Mouse (Mus musculus) ES-Bruce4 (cell line): ENCODE results near the gene Tmem104. TPM values are rescaled to one million over a fixed set of nuclear protein-coding genes. Genes with fewer than 3 reads are reported as not detected.

Experiments used
- H3K27ac ChIP-seq: 2 replicates; pipeline ENCODE4 v1.5.1; 2012; ENCODE audit warnings: low read length, inconsistent platforms; ENCODE audit not compliant: insufficient read depth
- H3K27me3 ChIP-seq: 2 replicates; pipeline ENCODE4 v1.6.1; 2012; ENCODE audit warnings: mild to moderate bottlenecking, low read length, inconsistent platforms; ENCODE audit not compliant: control insufficient read depth, poor library complexity, insufficient read depth, severe bottlenecking
- H3K36me3 ChIP-seq: 2 replicates; pipeline ENCODE4 v1.6.1; 2012; ENCODE audit warnings: inconsistent platforms, mild to moderate bottlenecking, low read length, moderate library complexity; ENCODE audit not compliant: control insufficient read depth, poor library complexity, insufficient read depth, severe bottlenecking
- H3K4me1 ChIP-seq: one replicate; pipeline ENCODE4 v1.8.1; 2011; ENCODE audit warnings: low read length; ENCODE audit not compliant: control insufficient read depth, insufficient read depth
- H3K4me3 ChIP-seq: 2 replicates; pipeline ENCODE4 v1.5.1; 2011; ENCODE audit warnings: low read depth, mild to moderate bottlenecking, low read length
- H3K9ac ChIP-seq: 2 replicates; pipeline ENCODE4 v1.6.1; 2012; ENCODE audit warnings: low read depth, mild to moderate bottlenecking, inconsistent platforms; ENCODE audit not compliant: poor library complexity, severe bottlenecking
- H3K9me3 ChIP-seq: replicated peaks from 2 replicates; pipeline ENCODE4 v1.6.1; 2012; ENCODE audit warnings: mild to moderate bottlenecking, low read length, inconsistent platforms; ENCODE audit not compliant: control insufficient read depth, poor library complexity, insufficient read depth, severe bottlenecking
- CTCF ChIP-seq: IDR thresholded peaks from one replicate; pipeline ENCODE4 v1.8.1; 2011; ENCODE audit warnings: low read depth, low read length
- EP300 ChIP-seq: IDR thresholded peaks from 2 replicates; pipeline ENCODE4 v1.6.1; 2011; ENCODE audit warnings: low read depth, low read length; ENCODE audit not compliant: insufficient read depth
- POLR2A ChIP-seq: IDR thresholded peaks from one replicate; pipeline ENCODE4 v1.8.1; 2011; ENCODE audit warnings: low read length; ENCODE audit not compliant: insufficient read depth
- polyA plus RNA-seq: library from polyadenylated mRNA; stranded (reverse); fragments of >200 nt; gene quantifications from 2 replicates; pipeline ENCODE4 v1.2.4, GENCODE M21; 2011; ENCODE audit warnings: low read depth; ENCODE audit not compliant: missing spikeins, insufficient read depth, insufficient read length

The Tmem104 gene
- polyA plus RNA-seq, 1 experiment = 8.0 TPM

DNA sequence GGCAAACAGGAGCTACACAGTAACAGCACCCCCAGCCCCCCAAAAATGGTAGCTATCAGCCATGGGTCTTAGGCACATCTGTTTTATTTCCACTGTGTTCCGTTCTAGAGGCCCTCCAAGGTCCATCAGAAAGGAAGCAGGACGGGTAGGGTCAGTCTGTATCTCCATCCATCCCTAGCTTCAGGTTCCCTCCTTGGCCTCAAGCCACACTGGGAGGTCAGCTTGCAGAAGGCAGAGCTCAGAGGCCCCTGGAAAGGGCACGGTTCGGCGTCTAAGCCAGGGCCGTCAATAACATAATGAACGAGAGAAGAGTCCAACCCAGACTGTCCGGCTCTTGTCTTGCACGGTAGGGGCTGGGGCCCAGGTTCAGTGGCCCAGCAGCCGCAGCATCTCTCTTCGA, 80.7 kb downstream of the Tmem104 start:
- no peak overlapping the region for H3K27ac ChIP-seq
- H3K27me3 ChIP-seq = peaks cover 7% of the 10 kb centered on the region
- no peaks in the 10 kb centered on the region for H3K4me1 ChIP-seq
- H3K9me3 ChIP-seq = no peaks in the 10 kb centered on the region
- H3K9ac ChIP-seq = no peak overlapping the region
- no peaks in the 10 kb centered on the region for H3K36me3 ChIP-seq
- no peak for TF ChIP-seq CTCF
- no peak for TF ChIP-seq EP300
- TF ChIP-seq POLR2A = no peak
- no peak overlapping the region for H3K4me3 ChIP-seq

DNA sequence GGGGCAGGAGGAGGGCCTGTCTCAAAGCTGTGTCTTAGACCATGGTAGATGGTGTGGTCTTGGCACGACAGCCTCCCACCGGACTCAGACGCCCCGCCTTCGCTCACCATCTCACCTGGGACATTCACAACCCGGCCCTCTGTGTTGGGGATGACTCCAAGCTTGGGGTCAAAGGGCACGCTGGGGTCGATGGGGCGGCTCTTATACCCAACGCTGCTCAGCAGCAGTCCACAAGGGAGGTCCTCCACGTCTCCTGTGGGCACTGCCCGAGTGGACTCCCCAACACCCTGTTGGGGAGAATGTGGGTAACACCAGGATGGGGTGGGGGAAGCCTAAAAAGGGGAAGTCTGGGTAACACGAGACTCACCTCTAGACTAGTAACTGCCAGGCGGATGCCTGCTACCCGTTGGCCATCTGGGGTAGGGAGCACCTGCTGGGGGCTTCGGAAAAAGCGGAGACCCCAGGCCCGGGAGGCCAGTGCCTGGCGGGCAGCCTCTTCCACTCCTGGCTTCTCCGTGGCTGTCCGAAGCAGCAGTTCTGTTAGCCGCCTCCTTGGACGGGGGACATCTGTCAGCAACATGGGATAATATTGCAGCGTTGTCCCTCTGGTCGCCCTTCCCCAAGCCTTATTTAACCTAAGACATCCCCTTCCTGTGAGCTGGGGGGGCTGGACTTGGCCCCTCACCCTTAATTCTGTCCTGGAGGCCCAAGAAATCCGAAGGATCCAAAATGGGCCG, 82.2 kb downstream of the Tmem104 start:
- Histone ChIP-seq H3K4me3 (no peak overlapping the region), H3K27ac (no peak overlapping the region), H3K36me3 (no peaks in the 10 kb centered on the region), H3K4me1 (no peaks in the 10 kb centered on the region), H3K27me3 (peaks cover 7% of the 10 kb centered on the region), H3K9ac (no peak overlapping the region), H3K9me3 (no peaks in the 10 kb centered on the region)
- TF ChIP-seq EP300 (no peak), POLR2A (no peak), CTCF (no peak)

DNA sequence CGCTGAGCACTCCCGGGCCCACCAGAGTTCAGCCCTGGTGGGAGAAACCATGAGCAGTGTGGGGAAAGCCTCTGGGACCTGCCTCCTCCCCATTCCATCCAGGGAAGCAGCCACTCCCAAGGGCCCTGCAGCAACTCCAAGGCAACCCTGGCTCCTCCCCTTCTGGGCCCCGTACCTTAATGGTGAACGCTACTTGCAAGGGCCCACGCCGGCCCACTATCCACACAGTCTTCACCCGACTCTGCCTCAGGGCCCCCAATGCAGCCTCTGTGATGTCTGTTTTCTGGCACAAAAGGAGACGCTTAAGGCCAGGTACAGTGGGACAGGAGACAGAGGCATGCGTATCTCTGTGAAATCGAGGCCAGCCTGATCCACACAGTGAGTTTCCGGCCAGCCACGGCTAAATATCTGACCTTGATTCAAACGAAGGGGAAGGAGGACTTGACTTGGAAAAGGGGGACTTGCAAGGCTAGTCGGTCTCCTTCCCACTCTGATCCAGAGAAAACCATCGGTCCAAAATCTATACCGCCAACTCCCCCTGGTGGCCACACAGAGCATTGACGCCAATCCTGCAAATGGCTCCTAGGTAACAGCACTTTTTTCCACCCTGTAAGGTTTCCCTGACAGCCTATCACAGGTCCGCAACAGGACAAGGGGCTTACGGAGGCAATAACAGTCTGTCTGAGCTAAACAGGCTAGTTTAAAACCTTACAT, 83.0 kb downstream of the Tmem104 start:
- Histone ChIP-seq H3K27me3 (peaks cover 7% of the 10 kb centered on the region), H3K9ac (no peak overlapping the region), H3K36me3 (no peaks in the 10 kb centered on the region), H3K27ac (no peak overlapping the region), H3K4me1 (no peaks in the 10 kb centered on the region), H3K9me3 (no peaks in the 10 kb centered on the region), H3K4me3 (no peak overlapping the region)
- TF ChIP-seq EP300 (no peak), CTCF (peak; percentile 92)

DNA sequence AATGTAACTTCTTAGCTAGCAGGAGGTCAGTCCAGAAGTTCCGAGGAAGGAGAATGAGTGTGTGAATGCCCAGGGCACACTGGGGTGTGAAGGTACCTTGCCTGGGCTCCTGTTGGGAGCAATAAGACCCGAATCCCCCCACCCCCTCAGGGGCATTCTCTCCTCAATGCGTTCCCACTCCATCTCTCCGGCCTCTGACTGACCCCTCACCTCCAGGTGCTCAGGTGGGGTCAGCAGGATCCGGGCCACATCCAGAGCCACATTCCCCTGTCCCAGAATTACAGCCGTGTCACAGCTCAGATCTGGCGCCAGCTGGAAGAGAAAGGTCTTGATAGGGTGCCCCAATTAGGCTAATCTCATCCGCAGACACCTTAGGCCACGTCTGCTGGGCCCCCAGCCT, 83.8 kb downstream of the Tmem104 start:
- Histone ChIP-seq H3K27me3 (peaks cover 7% of the 10 kb centered on the region), H3K36me3 (no peaks in the 10 kb centered on the region), H3K9ac (no peak overlapping the region), H3K9me3 (no peaks in the 10 kb centered on the region), H3K4me1 (peaks cover 2% of the 10 kb centered on the region), H3K4me3 (no peak overlapping the region), H3K27ac (no peak overlapping the region)
- TF ChIP-seq EP300 = no peak
- TF ChIP-seq CTCF = no peak
- no peak for TF ChIP-seq POLR2A

DNA sequence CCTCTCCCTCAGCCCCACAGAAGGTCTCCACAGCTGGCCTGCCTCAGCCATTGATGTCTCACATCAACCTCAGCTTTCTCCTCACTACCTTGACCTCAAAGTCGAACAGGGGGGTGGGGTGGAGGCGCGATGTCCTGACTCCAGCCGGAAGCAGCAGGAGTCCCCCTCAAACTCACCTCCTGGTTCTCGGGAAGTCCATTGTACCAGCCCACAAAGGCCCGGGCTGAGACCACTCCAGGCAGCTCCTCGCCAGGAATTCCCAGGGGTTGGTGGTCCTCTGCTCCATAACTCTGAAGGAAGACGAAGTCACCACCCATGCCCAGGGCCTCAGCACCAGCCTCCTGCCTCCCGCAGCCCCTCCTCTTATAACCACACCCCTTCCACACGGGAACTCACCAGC, 84.2 kb downstream of the Tmem104 start:
- H3K4me1 ChIP-seq = peaks cover 2% of the 10 kb centered on the region
- H3K27ac ChIP-seq = no peak overlapping the region
- H3K4me3 ChIP-seq = no peak overlapping the region
- H3K27me3 ChIP-seq = peaks cover 4% of the 10 kb centered on the region
- no peak overlapping the region for H3K9ac ChIP-seq
- no peaks in the 10 kb centered on the region for H3K9me3 ChIP-seq
- H3K36me3 ChIP-seq = no peaks in the 10 kb centered on the region
- TF ChIP-seq EP300 (no peak), CTCF (no peak), POLR2A (no peak)

DNA sequence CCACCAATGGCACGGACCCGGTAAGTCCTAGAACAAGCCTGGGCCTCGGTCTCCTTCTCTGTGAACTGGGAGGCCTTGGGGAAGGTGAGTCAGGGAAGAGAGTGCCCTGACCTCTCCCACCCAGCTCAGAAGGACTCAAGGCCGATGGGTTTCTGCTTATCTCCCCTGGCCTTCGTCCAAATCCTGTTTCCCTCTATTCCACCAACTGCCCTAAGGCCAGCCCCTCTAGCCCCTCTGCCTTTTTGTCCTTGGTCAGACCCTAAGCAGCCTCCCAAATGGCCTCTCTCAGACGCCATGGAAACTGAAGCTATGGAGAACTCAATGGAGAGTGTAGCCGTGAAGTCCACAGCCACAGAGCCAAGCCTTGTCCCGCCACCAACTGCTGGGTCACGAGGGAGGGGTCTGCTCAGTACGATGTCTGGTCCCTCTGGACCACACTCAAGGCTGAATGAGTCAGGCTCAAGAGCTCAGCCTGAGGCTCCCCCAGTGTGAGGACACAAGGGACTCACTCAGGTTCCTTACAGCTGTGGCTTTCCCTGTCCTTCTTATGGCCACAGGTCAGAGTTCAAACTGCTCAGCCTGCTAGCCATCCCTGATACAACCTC, 85.7 kb downstream of the Tmem104 start:
- no peak overlapping the region for H3K4me3 ChIP-seq
- no peak overlapping the region for H3K9ac ChIP-seq
- TF ChIP-seq CTCF = no peak
- TF ChIP-seq EP300 = no peak
- no peak for TF ChIP-seq POLR2A
- no peaks in the 10 kb centered on the region for H3K36me3 ChIP-seq
- no peak overlapping the region for H3K27ac ChIP-seq
- no peaks in the 10 kb centered on the region for H3K27me3 ChIP-seq
- H3K9me3 ChIP-seq = no peaks in the 10 kb centered on the region
- H3K4me1 ChIP-seq = peaks cover 2% of the 10 kb centered on the region
